Mouse (Mus musculus) retina, postnatal 1 day (tissue): ENCODE results near the gene Chid1.

Source experiments
- DNase-seq: peaks from one replicate; pipeline ENCODE4 v3.0.0-alpha.2; 2012

Gene Chid1

GRCm38 (mm10) chr7:141474160-141474559 lies 65.5 kb downstream of the Chid1 start:
- no peak for DNase-seq

- no peak for DNase-seq
Observed at GRCm38 (mm10) chr7:141472763-141473162, 66.9 kb downstream of the Chid1 start.

- DNase-seq: no peak
Observed at GRCm38 (mm10) chr7:141472226-141472625, 67.4 kb downstream of the Chid1 start.

GRCm38 (mm10) chr7:141471236-141471635 lies 68.4 kb downstream of the Chid1 start:
- no peak for DNase-seq

- no peak for DNase-seq
Observed at GRCm38 (mm10) chr7:141470637-141470944, 69.1 kb downstream of the Chid1 start.

- no peak for DNase-seq
Observed at GRCm38 (mm10) chr7:141469901-141470636, 69.6 kb downstream of the Chid1 start.

GRCm38 (mm10) chr7:141469352-141469751 lies 70.3 kb downstream of the Chid1 start:
- no peak for DNase-seq

GRCm38 (mm10) chr7:141468522-141469211 lies 71.0 kb downstream of the Chid1 start:
- peak; percentile 79 for DNase-seq

GRCm38 (mm10) chr7:141468164-141468521 lies 71.5 kb downstream of the Chid1 start:
- no peak for DNase-seq

GRCm38 (mm10) chr7:141467230-141468030 lies 72.2 kb downstream of the Chid1 start, which contains the start of gene Cd151:
TSS of gene Cd151 (plus strand) at chr7:141467392.
- peak; percentile 83 for DNase-seq

- DNase-seq: no peak
Observed at GRCm38 (mm10) chr7:141466607-141467148, 73.0 kb downstream of the Chid1 start.

GRCm38 (mm10) chr7:141466045-141466394 lies 73.6 kb downstream of the Chid1 start:
- DNase-seq: no peak

- no peak for DNase-seq
Observed at GRCm38 (mm10) chr7:141465388-141466044, 74.1 kb downstream of the Chid1 start.

- DNase-seq: peak; percentile 27
Observed at GRCm38 (mm10) chr7:141464603-141465201, 75.0 kb downstream of the Chid1 start.

GRCm38 (mm10) chr7:141463824-141464602 lies 75.6 kb downstream of the Chid1 start:
- DNase-seq: no peak

- DNase-seq: peak; percentile 22
Observed at GRCm38 (mm10) chr7:141462333-141462821, 77.3 kb downstream of the Chid1 start.

GRCm38 (mm10) chr7:141461521-141462332 lies 77.9 kb downstream of the Chid1 start:
- peak; percentile 54 for DNase-seq

GRCm38 (mm10) chr7:141460391-141461113 lies 79.1 kb downstream of the Chid1 start, which contains the start of gene Cracr2b:
TSS of gene Cracr2b (plus strand) at chr7:141461094.
- DNase-seq: no peak

- no peak for DNase-seq
Observed at GRCm38 (mm10) chr7:141460001-141460390, 79.7 kb downstream of the Chid1 start.

GRCm38 (mm10) chr7:141459301-141459711 lies 80.4 kb downstream of the Chid1 start:
- DNase-seq: no peak
